Mouse (Mus musculus): ENCODE measurements at regions not wholly inside any gene's neighbourhood (a gene's known extent, or its start where the extent isn't known, plus 50 kb on each side); places are given as distances from the start of the nearest gene placed in this dataset.

DNA sequence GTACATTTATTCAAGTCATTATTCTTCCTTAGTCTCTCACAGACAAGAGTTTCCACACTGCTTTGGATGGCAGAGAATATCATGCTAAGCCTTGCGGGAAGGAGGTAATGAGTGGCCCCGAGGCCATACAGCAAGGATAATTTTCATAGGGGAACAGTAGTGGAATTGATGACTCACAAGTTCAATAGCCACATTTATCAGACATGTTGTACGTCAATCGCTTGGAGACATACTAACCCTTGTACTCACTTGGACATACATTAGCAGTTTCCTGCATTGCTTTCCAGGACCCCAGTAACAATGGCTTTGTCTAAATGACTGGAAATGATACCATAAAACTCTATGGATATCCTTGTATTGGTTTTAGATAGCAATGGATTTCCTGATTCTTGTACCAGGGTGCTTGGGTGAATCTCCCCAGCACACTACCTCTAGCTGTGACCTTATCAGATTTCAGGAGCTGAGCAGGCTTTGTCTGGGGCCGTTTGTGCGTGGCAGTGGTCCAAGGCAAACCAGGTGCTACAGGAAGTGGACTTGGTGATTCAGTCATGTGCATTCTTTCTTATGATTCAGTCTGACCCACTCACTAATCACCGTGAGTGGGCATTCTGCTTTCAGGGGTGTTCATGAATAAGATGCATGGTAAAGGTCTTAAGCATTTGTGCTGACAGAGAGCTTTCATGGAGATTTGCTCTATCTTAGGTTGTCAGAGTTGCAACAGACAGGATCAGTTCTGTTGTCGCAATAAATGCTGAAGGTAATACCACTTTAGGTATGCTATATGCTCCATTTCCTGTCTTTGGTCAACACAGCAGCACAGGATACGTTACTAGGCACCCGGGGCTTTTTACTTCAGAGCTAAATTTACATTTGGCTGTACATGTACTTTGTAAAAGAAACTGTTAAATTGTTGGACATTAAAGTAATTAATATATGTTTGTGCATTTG, 326.2 kb downstream of the Klf5 start:
- no peak for TF ChIP-seq MAFK (IDR thresholded peaks at IDR 0.05; ENCODE audit: insufficient read depth, low read depth, low read length)
- no peak for TF ChIP-seq CHD2 (IDR thresholded peaks at IDR 0.05; ENCODE audit: low read depth, low read length)
- no peak for TF ChIP-seq HCFC1 (IDR thresholded peaks at IDR 0.05; ENCODE audit: borderline replicate concordance, insufficient read depth, low read length)
- no peak for TF ChIP-seq ZC3H11A (IDR thresholded peaks at IDR 0.05; ENCODE audit: borderline replicate concordance, low read depth, low read length)

Measured in ES-E14 (cell line).